Mouse (Mus musculus): ENCODE results near the gene Vkorc1. TPM values are rescaled to one million over a fixed set of nuclear protein-coding genes. Genes with fewer than 3 reads are reported as not detected.

The Vkorc1 gene
- polyA plus RNA-seq, 1 experiment: 26.7 TPM

GRCm38 (mm10) chr7:127930636-127931035 lies 35.2 kb upstream of the Vkorc1 start:
- Histone ChIP-seq H3K4me1 (peaks cover 62% of the 10 kb centered on the region), H3K27me3 (replicated peaks) (peaks cover 8% of the 10 kb centered on the region), H3K4me3 (replicated peaks) (no peak overlapping the region), H3K36me3 (replicated peaks; ENCODE audit: low read length) (peaks cover 23% of the 10 kb centered on the region), H3K9me3 (no peaks in the 10 kb centered on the region)
- TF ChIP-seq GATA1 (IDR thresholded peaks at IDR 0.05; ENCODE audit: borderline replicate concordance, low read length) (no peak), FLI1 (IDR thresholded peaks at IDR 0.05; ENCODE audit: low read length) (no peak)

GRCm38 (mm10) chr7:127929923-127930322 lies 34.5 kb upstream of the Vkorc1 start, which contains the start of gene Prss8:
Gene Prss8 (minus strand): TSS chr7:127930104.
- Histone ChIP-seq H3K4me3 (replicated peaks) (no peak within 1 kb of the TSS), H3K27me3 (replicated peaks) (peaks cover 8% of the 10 kb centered on the region), H3K4me1 (peaks cover 59% of the 10 kb centered on the region), H3K36me3 (replicated peaks; ENCODE audit: low read length) (peaks cover 30% of the 10 kb centered on the region), H3K9me3 (no peaks in the 10 kb centered on the region)
- TF ChIP-seq GATA1 (IDR thresholded peaks at IDR 0.05; ENCODE audit: borderline replicate concordance, low read length) (no peak), FLI1 (IDR thresholded peaks at IDR 0.05; ENCODE audit: low read length) (no peak)

GRCm38 (mm10) chr7:127928596-127928995 lies 33.2 kb upstream of the Vkorc1 start:
- H3K4me3 ChIP-seq (replicated peaks): no peak overlapping the region

GRCm38 (mm10) chr7:127927726-127928125 lies 32.3 kb upstream of the Vkorc1 start:
- H3K9me3 ChIP-seq: no peaks in the 10 kb centered on the region
- H3K4me1 ChIP-seq: peaks cover 42% of the 10 kb centered on the region
- no peak overlapping the region for H3K4me3 ChIP-seq (replicated peaks)
- TF ChIP-seq FLI1 (IDR thresholded peaks at IDR 0.05; ENCODE audit: low read length) (no peak), GATA1 (IDR thresholded peaks at IDR 0.05; ENCODE audit: borderline replicate concordance, low read length) (no peak)
- peaks cover 52% of the 10 kb centered on the region for H3K36me3 ChIP-seq (replicated peaks; ENCODE audit: low read length)
- H3K27me3 ChIP-seq (replicated peaks): peaks cover 8% of the 10 kb centered on the region

More at GRCm38 (mm10) chr7:127928596-127928995, 33.2 kb upstream of the Vkorc1 start:
- peaks cover 43% of the 10 kb centered on the region for H3K36me3 ChIP-seq (replicated peaks; ENCODE audit: low read length)
- peaks cover 8% of the 10 kb centered on the region for H3K27me3 ChIP-seq (replicated peaks)
- peaks cover 45% of the 10 kb centered on the region for H3K4me1 ChIP-seq
- H3K9me3 ChIP-seq: no peaks in the 10 kb centered on the region
- no peak for TF ChIP-seq FLI1 (IDR thresholded peaks at IDR 0.05; ENCODE audit: low read length)
- no peak for TF ChIP-seq GATA1 (IDR thresholded peaks at IDR 0.05; ENCODE audit: borderline replicate concordance, low read length)

GRCm38 (mm10) chr7:127926846-127927245 lies 31.4 kb upstream of the Vkorc1 start:
- TF ChIP-seq FLI1 (IDR thresholded peaks at IDR 0.05; ENCODE audit: low read length) (no peak), GATA1 (IDR thresholded peaks at IDR 0.05; ENCODE audit: borderline replicate concordance, low read length) (no peak)
- Histone ChIP-seq H3K9me3 (no peaks in the 10 kb centered on the region), H3K36me3 (replicated peaks; ENCODE audit: low read length) (peaks cover 61% of the 10 kb centered on the region), H3K4me1 (peaks cover 45% of the 10 kb centered on the region), H3K4me3 (replicated peaks) (no peak overlapping the region), H3K27me3 (replicated peaks) (peaks cover 8% of the 10 kb centered on the region)

GRCm38 (mm10) chr7:127926066-127926465 lies 30.6 kb upstream of the Vkorc1 start:
- TF ChIP-seq FLI1 (IDR thresholded peaks at IDR 0.05; ENCODE audit: low read length): no peak
- TF ChIP-seq GATA1 (IDR thresholded peaks at IDR 0.05; ENCODE audit: borderline replicate concordance, low read length): no peak
- Histone ChIP-seq H3K4me1 (peaks cover 45% of the 10 kb centered on the region), H3K4me3 (replicated peaks) (no peak overlapping the region), H3K9me3 (no peaks in the 10 kb centered on the region), H3K36me3 (replicated peaks; ENCODE audit: low read length) (peaks cover 64% of the 10 kb centered on the region), H3K27me3 (replicated peaks) (peaks cover 8% of the 10 kb centered on the region)

GRCm38 (mm10) chr7:127925252-127925651 lies 29.8 kb upstream of the Vkorc1 start:
- no peak overlapping the region for H3K4me3 ChIP-seq (replicated peaks)
- H3K36me3 ChIP-seq (replicated peaks; ENCODE audit: low read length): peaks cover 72% of the 10 kb centered on the region
- no peak for TF ChIP-seq GATA1 (IDR thresholded peaks at IDR 0.05; ENCODE audit: borderline replicate concordance, low read length)
- H3K27me3 ChIP-seq (replicated peaks): peaks cover 8% of the 10 kb centered on the region
- H3K4me1 ChIP-seq: peaks cover 45% of the 10 kb centered on the region
- no peaks in the 10 kb centered on the region for H3K9me3 ChIP-seq

GRCm38 (mm10) chr7:127923714-127924113 lies 28.3 kb upstream of the Vkorc1 start:
- Histone ChIP-seq H3K9me3 (no peaks in the 10 kb centered on the region), H3K27me3 (replicated peaks) (no peaks in the 10 kb centered on the region), H3K4me1 (peaks cover 33% of the 10 kb centered on the region), H3K4me3 (replicated peaks) (no peak overlapping the region), H3K36me3 (replicated peaks; ENCODE audit: low read length) (peaks cover 82% of the 10 kb centered on the region)
- TF ChIP-seq GATA1 (IDR thresholded peaks at IDR 0.05; ENCODE audit: borderline replicate concordance, low read length) (no peak), FLI1 (IDR thresholded peaks at IDR 0.05; ENCODE audit: low read length) (no peak)

GRCm38 (mm10) chr7:127922451-127923275 lies 27.2 kb upstream of the Vkorc1 start:
- no peak for TF ChIP-seq GATA1 (IDR thresholded peaks at IDR 0.05; ENCODE audit: borderline replicate concordance, low read length)
- TF ChIP-seq FLI1 (IDR thresholded peaks at IDR 0.05; ENCODE audit: low read length): no peak
- Histone ChIP-seq H3K4me1 (peaks cover 26% of the 10 kb centered on the region), H3K27me3 (replicated peaks) (no peaks in the 10 kb centered on the region), H3K9me3 (no peaks in the 10 kb centered on the region), H3K4me3 (replicated peaks) (no peak overlapping the region), H3K36me3 (replicated peaks; ENCODE audit: low read length) (peaks cover 89% of the 10 kb centered on the region)

GRCm38 (mm10) chr7:127921516-127921915 lies 26.1 kb upstream of the Vkorc1 start:
- H3K36me3 ChIP-seq (replicated peaks; ENCODE audit: low read length): peaks cover 88% of the 10 kb centered on the region
- no peaks in the 10 kb centered on the region for H3K9me3 ChIP-seq
- H3K27me3 ChIP-seq (replicated peaks): no peaks in the 10 kb centered on the region
- H3K4me3 ChIP-seq (replicated peaks): no peak overlapping the region
- TF ChIP-seq GATA1 (IDR thresholded peaks at IDR 0.05; ENCODE audit: borderline replicate concordance, low read length): no peak
- no peak for TF ChIP-seq FLI1 (IDR thresholded peaks at IDR 0.05; ENCODE audit: low read length)
- H3K4me1 ChIP-seq: peaks cover 21% of the 10 kb centered on the region
